Mouse (Mus musculus) brain, adult 2 months (tissue): ENCODE results near the gene Kdelr1.

Experiments used
- DNase-seq: peaks from one replicate; pipeline ENCODE4 v3.0.0; 2011; ENCODE audit warnings: low read depth, low spot score

Kdelr1 gene

DNA sequence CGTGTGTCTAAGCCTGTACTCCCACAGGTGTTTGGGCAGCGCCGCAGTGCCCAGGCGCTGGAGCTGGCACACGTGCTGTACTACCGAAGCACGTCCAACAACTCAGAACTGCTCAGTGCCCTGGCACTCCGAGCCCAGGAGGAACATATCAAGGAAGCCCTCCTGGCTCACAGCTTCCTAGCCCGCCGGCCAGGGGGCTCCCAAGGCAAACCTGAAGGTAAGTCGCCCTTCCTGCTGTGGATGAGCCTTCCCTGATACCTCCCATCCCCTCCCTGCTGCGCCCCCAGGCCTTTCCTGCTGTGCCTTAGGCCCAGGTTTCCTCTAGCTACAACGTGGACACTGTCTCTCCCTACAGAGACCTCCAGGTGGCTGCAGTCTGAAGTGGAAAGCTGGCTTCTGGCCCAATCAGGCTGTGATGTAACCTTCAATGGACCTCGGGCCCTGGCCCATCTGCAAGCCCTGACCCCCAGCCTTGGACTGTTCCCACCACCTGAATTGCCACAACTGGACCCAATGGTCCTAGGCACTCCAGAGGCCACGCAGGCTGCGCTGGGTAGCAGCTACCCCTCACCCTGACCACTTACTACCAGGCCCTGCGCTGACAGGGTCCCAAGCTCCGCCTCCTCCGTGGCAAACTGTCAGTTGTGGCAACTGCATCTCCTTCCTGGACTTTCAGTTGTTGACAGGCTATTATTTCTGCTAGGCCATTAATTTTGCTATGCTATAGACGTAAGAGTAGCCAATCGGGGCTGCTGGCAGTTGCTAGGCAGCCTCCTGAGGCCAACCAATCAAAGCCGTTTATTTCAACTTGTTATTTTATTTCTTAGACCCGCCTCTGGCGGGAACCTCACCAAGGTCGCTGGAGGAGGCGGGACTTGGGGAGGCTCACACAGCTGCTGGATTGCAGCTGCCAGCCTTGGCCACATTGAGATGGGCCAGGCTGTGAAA lies 43.8 kb downstream of the Kdelr1 start:
- DNase-seq: peak; percentile 94

DNA sequence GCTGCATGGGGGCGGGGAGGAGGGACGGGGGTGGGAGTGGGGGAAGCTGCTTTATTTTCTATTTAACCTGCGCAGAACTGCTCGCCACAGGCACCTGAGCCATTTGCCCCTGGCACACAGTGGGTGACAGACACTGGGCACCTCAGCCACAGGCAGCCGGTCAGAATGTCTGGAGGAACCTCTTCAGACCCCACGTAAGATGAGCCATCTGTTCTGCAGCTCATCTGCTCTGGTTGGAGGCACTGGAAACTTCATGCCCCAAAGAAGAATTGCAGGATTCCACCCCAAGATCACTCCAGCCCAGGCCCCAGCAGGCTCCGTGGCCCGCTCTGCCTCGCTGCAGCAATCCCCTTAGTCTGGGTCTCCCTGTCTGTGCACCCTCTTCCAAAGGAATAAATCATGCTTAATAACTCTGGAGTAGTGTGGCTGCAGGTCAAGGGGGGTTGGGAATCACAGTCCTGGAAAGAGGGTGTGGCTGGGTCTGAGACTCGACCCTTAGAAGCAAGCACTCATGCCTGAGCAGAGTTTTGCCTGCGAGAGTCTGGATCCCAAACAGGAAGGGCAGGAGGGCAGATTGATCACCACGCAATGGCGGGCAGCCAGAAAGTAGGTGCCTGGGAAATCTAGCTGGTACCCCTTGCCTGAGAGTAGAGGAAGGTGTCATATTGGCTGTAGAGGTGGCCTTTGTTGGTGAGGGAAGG lies 44.6 kb downstream of the Kdelr1 start:
- DNase-seq: no peak

GRCm38 (mm10) chr7:45917926-45918325 lies 45.4 kb downstream of the Kdelr1 start:
- DNase-seq: no peak

DNA sequence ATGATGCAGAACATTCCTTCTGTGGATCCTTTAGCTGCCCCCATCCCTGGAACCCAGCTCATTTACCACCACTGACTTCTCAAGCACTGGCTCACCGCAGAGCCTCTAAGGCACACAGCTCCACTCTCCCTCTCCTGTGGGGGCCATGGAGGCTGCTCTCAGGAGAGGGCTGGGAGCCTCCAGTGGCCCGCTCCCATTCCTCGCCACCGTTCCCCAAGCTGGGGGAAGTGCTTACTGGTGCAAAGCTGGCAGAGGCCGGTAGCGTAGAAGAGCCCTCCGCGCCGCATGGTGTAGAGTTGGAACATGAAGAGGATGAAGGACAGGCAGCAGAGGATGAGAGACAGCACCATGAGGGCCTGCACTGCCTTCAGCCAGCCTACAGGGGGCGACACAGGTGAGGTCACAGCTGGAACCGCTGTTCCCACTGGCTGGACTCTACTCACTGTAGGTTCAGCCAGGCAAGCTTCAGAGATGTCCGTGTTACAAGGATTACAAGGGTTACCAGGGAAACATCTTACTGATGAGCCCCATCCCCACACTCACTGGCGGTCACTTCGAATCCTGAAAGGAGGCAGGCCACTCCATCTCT lies 46.6 kb downstream of the Kdelr1 start:
- no peak for DNase-seq

GRCm38 (mm10) chr7:45919761-45920160 lies 47.2 kb downstream of the Kdelr1 start:
- no peak for DNase-seq

DNA sequence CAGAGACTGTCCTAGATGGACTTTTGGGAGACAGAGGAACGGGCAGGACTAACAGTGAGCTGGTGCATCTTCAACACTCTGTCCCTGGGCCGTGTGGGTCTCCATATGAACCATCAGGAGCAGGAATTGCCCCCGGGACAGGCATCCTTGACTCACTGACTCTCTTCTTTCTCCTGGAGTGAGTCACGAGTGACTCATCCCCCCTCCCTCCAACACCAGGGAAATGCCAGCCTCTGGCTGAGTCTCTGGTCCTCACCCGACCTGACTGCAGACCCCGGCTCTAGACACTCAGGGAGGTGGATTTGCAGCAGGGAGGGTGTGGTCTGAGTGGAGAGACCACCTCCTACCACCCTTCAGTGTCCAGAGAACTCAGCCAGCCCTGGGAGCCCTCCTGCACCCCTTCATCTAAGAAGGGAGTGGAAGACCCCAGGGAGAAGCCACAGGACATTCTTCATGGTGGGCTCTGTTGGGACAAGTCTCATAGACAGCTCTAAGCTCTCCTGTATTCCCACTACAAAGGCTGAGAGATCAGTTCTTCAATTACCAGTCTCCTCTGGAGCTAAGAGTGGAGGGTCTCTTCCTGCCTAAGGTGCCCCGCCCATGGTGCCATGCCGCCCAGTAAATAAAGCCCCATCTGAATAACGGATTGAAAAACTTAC lies 48.1 kb downstream of the Kdelr1 start:
- peak; percentile 75 for DNase-seq

DNA sequence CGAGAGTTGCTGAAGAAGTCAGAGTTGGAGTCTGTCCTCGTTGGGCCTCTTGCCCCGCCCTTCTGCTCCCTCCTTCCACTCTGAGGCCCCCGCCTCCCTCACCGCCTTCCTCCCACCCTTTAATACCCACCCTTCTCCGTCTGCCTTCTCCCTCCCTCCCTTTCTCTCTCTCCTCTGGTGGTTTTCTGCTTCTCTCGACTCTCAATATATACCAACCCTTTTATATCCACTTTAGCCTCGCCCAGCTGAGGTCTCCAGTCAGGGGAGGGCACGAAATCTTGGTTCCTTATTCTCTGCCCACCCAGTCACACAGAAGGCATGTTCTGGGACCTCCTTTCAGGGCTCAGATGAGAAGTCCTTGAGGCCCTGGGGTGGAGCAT lies 48.7 kb downstream of the Kdelr1 start, which contains the start of gene Emp3:
Emp3 (minus strand) TSS at position 163 of the 380 bp plus-strand sequence.
- no peak for DNase-seq

GRCm38 (mm10) chr7:45921950-45922600 lies 49.5 kb downstream of the Kdelr1 start:
- no peak for DNase-seq

- peak; percentile 98 for DNase-seq
These were observed 50.6 kb downstream of the Kdelr1 start for GRCm38 (mm10) chr7:45922928-45923761.

DNA sequence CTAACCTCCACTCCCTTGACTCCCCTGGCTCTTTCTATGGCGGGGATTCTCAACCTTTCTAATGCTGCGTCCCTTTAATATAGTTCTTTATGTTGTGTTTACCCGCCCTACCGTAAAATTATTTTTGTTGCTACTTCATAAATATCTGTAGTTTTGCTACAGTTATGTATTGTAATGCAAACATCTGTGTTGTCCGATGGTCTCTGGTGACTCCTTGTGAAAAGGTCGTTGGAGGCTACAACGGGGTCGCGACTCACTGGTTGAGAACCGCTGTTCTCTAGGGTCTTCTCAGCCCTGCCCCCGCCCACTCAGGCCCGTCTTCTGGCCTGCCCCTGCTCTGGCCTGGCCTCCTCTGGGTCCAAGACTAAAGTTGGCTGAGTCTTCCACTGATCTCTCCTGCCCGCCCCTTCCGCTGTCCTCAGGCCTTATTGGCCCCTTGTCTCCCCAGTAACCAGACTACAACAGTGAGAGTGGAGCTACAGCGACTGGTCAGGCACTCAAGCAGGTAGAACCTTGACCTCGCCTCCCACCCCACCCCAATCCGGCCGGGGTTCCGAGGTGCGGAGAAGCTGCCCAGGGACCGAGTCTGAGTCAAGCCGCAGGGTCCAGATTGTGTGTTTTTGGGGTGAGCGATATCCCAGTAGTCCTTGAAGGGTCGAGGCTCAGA lies 51.3 kb downstream of the Kdelr1 start, which contains the start of gene Ccdc114:
Ccdc114 (plus strand) TSS at position 311 of the 667 bp plus-strand sequence.
- peak; percentile 42 for DNase-seq

DNA sequence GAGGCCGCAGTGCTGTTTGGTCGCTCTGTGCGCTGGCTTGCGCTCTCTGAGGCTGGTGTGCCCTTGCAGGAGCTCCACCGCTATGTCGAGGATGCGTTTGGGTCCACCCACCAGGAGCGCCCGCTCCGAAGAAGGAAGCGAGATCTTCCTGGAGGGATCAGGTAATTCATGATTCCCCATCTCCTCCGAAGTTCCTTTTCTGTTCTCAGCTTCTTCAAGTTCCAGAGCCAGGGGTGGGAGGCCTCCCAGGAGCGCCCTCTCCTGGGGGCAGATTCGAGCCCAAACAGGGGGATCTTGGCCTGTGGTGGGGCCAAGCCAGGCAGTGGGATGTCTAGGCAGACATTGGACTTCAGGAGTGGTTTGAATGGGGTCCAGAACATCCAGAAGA lies 51.9 kb downstream of the Kdelr1 start:
- DNase-seq: no peak

DNA sequence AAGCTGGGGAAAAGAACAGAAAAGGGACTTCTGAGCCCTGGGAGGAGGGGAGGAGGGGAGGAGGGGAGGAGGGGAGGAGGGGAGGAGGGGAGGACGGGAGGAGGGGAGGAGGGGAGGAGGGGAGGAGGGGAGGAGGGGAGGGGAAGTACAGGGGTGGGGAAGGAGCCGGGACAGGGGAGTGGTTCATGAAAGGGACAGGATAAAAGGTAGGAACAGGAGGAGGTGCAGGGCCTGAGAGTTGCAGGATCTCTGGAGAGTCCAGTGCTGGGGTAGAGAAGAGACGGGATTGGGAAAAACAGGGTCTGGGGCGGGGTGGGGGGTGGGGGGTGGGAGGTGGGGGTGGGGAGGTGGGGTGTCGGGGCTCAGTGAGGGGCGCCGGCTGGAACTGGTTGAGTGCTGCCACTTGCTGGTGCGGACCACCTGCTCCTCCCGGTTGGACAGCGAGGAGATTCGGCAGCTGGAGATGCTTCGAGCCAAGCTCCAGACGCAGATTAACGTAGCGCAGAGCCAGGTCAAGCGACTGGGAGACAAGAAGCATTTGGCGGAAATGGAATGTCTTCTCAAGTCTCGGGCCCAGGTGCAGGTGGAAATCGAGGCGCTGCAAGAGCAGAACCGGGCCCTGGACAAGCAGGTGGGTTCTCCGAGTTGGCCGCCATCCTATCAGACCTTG lies 56.2 kb downstream of the Kdelr1 start:
- no peak for DNase-seq

DNA sequence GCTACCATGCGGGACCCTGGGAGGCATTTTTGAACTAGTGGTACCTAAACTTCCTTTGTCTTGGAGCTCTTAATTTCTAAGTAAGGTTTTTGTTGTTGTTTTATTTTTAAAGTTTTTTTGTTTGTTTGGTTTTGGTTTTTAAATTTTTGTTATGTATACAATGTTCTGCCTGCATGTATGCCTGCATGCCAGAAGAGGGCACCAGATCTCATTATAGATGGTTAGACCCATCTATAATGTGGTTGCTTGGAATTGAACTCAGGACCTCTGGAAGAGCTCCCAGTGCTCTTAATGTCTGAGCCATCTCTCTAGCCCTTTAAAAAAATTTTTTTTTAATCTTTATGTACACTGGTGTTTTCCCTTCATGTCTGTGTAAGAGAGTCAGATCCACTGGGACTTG lies 57.1 kb downstream of the Kdelr1 start:
- no peak for DNase-seq
